Mouse (Mus musculus): Measurements from ENCODE around the gene Olfr1321.

Gene Olfr1321

DNA sequence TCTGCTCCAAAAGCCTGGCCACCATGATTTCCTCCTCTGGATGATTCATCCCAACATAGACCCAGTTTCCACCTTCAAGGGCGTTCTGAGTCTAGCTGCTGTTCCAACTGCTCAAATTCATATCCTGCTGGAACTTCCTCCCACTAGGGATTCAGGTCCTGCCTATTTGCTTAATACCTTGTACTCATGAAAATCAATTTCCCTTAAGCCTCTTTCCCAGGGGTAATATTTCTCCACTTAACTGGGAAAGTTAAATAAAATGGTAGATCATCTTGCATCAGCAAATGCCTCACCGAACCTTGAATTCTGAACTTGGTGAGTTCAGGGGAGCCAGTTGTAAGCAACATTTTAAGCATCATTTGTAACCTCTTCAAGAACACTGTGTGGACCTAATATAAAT lies at the start of gene Olfr1321:
Gene Olfr1321 (minus strand): TSS at position 101 of the 400 bp plus-strand sequence.
- Histone ChIP-seq H3K27me3 (ENCODE audit: control insufficient read depth, insufficient read depth, low read length, poor library complexity, severe bottlenecking) (no peaks in the 10 kb centered on the region), H3K36me3 (ENCODE audit: control insufficient read depth, insufficient read depth, low read length, poor library complexity, severe bottlenecking) (no peaks in the 10 kb centered on the region)
- DNase-seq (ENCODE audit: low read depth, low spot score) = no peak

DNA sequence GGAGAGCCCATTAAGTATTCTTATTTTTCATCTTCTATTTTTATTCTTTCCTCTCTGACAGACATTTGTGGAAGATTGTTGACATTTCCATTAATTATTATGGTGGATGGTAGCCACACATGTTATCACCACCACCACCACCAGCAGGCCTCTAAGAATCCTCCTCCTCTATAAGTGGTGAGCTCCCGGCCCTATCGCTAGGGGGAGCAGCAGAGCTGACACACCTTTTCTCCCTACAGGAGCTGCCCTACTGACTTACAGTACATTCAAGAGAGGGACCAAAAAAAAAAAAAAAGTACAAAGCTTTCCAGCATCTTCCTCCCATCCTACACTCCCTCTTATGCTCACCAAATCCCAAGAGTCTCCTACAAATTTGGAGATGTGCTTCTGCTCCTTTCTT lies 36.0 kb upstream of the Olfr1321 start:
- no peak for DNase-seq (ENCODE audit: low read depth, low spot score)
- Histone ChIP-seq H3K27me3 (ENCODE audit: control insufficient read depth, insufficient read depth, low read length, poor library complexity, severe bottlenecking) (no peaks in the 10 kb centered on the region), H3K36me3 (ENCODE audit: control insufficient read depth, insufficient read depth, low read length, poor library complexity, severe bottlenecking) (no peaks in the 10 kb centered on the region)

DNA sequence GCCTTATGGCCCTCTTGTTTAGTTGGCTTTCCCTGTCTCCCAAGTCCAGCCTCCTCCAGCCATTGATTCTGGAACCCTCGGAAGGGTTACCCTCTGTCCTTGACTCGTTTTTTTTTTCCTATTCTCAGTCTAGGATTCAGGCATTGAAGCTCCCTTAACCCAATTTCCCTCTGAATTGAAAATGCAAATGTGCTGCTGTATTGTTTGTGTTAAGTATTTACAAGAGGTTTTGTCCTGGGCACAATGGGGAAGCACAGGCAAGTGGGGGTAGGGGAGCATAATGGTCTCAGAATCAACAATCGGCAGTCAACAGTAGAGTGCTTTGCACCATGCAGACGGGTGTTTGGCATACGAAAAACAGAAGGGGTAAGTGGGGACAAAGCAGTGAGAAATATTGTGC lies 10.3 kb upstream of the Olfr1321 start:
- no peaks in the 10 kb centered on the region for H3K27me3 ChIP-seq (ENCODE audit: control insufficient read depth, insufficient read depth, low read length, poor library complexity, severe bottlenecking)
- DNase-seq (ENCODE audit: low read depth, low spot score) = no peak
- no peaks in the 10 kb centered on the region for H3K36me3 ChIP-seq (ENCODE audit: control insufficient read depth, insufficient read depth, low read length, poor library complexity, severe bottlenecking)
